Mouse (Mus musculus): Measurements from ENCODE around the gene Tbkbp1. TPM values are rescaled to one million over a fixed set of nuclear protein-coding genes. Genes with fewer than 3 reads are reported as not detected.
"Not testable (repeated sequence)": the region's sequence is repeated elsewhere in the genome, so short reads cannot be mapped to it uniquely, and the experiment has no call there.

The Tbkbp1 gene
- total RNA-seq (2021) = 10 to 100 TPM; 10.6 to 12.8 TPM
- long read RNA-seq, experiment 1, partial matches to known transcripts = 1 of 10 reads
- long read RNA-seq, experiment 1, other reads (novel, unspliced or antisense) = 7 of 10 reads
- long read RNA-seq, experiment 2, partial matches to known transcripts = 0 of 4 reads
- long read RNA-seq, experiment 2, other reads (novel, unspliced or antisense) = 4 of 4 reads

GRCm38 (mm10) chr11:97151343-97151801 lies at the start of gene Tbkbp1:
Tbkbp1 (minus strand) TSS chr11:97151495.
- peak in 1 of 2 experiments; percentile 53 for DNase-seq

GRCm38 (mm10) chr11:97199519-97199918 lies 48.2 kb upstream of the Tbkbp1 start:
- DNase-seq = peak; percentile 30 to 52

- peak; percentile 59 to 65 for DNase-seq
Measured at GRCm38 (mm10) chr11:97198601-97199000, 47.3 kb upstream of the Tbkbp1 start.

DNA sequence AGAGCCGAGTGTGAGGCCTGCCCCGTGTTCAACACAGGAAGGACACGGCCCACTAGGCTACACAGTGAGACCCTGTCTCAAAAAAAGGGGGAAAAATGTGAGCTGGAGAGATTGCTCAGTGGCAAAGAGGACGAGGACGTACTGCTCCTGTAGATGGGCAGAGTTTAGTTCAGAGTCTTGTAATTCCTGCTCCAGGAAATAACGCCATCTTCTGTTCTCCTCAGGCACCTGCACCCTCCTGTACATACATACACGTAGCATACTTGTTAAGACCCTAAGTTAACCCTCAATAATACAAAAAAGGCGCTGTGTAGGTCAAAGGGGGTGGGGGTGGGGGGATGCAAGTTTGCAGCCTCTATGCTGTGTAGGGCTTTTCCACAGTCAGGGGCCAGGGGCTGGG lies 45.7 kb upstream of the Tbkbp1 start:
- no peak for DNase-seq

GRCm38 (mm10) chr11:97196541-97196940 lies 45.2 kb upstream of the Tbkbp1 start:
- no peak for DNase-seq

GRCm38 (mm10) chr11:97192621-97192951 lies 41.3 kb upstream of the Tbkbp1 start:
- DNase-seq = no peak

DNA sequence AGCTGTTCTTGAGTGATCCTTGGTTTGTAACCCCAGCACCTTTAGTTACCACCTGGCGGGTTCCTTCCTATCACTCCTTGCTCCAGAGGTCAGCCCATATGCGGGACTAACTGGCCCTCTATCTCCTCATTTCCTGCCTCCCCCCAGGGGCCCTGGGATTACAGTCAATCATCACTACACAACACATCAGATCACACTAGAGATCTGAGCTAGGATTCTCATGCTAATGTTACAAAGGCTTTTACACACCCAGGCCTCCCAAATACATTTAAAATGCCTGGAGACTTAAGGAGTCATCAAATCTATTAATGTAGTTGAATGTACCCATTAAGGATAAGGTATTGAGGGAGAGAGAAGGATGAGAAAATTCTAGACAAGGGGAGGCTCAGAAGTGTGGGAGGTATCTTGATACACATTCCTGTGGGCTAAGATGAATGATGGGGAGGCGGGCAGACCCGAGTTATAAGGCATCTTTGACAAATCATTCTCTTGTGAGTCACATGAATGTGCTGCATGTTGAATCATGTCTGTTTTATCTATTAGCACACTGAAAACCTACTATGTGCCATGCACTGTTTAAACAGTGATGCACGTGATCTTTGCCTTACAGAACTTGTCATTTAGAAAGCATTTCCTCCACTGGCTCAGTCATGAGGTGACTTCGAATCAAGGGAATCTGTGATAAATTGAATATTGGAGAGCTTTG lies 40.8 kb upstream of the Tbkbp1 start:
- DNase-seq = no peak

GRCm38 (mm10) chr11:97190992-97191391 lies 39.7 kb upstream of the Tbkbp1 start:
- no peak for DNase-seq

DNA sequence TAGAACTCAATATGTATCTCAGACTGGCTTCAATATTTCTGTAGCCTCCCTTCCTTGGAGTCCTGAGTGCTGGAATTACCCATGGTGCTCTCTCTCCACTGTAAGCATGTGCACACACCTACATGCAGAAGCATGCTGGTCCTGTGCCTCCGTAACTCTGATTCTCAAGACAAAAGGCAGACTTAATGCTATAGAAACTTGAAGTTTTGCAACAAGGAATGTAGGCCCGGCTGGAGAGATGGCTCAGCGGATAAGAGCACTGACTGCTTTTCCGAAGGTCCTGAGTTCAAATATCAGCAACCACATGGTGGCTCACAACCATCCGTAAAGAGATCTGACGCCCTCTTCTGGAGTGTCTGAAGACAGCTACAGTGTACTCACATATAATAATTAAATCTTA lies 38.4 kb upstream of the Tbkbp1 start:
- not testable (repeated sequence) for DNase-seq

DNA sequence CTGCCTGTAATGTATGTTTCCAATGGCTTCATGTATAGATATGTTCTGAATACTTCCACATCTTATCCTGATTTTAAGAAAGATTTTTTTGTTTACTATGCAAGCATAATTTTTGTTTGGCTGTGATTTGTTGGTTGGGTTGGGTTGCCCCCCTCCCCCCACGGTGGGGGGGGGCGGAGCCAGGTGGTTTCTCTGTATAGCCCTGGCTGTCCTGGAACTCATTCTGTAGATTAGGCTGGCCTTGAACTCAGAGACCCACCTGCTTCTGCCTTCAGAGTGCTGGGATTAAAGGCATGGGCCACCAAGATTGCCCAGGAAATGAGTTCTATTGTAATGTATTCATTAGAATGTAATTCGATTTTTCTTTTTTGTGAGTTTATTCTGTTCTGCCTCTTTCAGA lies 37.9 kb upstream of the Tbkbp1 start:
- no peak for DNase-seq

DNA sequence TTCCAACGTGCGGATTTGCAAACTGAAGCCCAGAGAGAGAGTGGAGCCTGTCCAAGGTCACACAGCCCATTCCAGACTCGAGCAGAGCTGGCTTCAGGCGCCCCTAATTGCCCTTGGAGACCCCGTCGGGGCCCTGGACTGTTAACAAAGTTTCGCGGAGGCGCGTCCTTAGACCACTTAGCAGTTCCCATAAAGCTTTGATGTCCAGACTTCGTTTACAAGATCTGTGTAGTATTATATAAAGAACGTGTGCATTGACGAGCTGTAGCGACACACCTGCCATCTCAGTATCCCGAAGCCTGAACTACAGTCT lies 37.3 kb upstream of the Tbkbp1 start:
- DNase-seq = no peak

GRCm38 (mm10) chr11:97187764-97188642 lies 36.7 kb upstream of the Tbkbp1 start, which contains the start of gene Kpnb1:
Kpnb1 (minus strand) TSS chr11:97187881.
- peak; percentile 99 to 100 for DNase-seq

- peak; percentile 99 for DNase-seq
Measured at GRCm38 (mm10) chr11:97186947-97187763, 35.9 kb upstream of the Tbkbp1 start.

DNA sequence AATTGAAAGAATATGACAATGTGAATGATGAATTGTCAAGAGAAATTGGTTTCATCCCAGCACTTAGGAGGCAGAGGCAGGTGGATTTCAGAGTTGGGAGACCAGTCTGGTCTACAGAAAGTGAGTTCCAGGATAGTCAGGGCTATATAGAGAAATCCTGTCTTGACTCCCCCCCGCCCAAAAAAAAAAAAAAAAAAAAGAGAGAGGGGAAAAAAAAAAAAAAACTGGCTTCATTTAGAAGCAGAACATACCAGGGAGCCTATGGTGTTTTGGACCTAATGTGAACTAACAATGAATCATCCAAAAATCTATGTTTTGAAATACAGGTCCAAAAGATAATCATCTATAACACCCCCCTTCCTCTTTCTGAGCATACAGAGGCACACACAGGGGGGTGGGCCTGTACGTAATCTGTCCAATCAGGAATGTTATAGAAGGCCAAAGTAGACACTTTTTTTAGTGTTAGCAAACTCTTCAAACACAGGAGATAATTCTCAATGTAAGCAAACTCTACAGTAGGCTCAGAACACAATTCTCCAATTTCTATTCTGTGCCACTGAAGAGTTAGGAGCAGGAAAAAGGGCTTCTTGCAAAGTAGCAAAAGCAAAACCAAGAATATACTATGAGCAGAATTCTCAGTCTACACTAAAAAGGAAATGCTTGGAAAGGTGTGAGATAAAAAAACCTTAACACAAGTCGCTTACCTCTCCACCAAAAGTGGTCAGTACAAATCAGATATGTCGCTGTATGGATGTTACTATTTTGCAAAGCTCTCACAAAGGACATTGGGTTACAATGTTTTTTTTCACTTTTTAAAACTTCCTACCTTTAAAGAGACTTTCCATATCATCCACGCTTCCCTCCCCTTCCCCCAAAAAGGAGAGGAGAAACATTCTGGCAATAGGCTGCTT lies 34.7 kb upstream of the Tbkbp1 start:
- DNase-seq = no peak

- DNase-seq = no peak
Measured at GRCm38 (mm10) chr11:97184875-97185274, 33.6 kb upstream of the Tbkbp1 start.

- DNase-seq = no peak
Measured at GRCm38 (mm10) chr11:97182446-97182845, 31.2 kb upstream of the Tbkbp1 start.

DNA sequence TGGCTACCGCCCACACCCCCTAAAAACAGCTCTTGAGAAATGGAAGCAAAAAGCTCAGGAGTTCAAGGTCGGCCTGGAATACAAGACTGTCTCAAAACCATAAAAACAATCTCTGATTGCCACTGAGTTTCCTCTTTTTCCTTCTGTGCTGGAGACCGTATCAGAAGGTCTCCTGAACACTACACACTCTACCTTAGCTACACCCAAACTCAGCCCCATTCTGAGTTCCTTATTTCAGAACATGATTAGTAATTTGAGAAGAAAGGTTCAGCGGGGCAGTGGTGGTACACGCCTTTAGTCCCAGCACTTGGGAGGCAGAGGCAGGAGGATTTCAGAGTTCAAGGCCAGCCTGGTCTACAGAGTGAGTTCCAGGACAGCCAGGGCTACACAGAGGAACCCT lies 29.8 kb upstream of the Tbkbp1 start:
- no peak for DNase-seq

GRCm38 (mm10) chr11:97178198-97178597 lies 26.9 kb upstream of the Tbkbp1 start:
- DNase-seq = no peak

DNA sequence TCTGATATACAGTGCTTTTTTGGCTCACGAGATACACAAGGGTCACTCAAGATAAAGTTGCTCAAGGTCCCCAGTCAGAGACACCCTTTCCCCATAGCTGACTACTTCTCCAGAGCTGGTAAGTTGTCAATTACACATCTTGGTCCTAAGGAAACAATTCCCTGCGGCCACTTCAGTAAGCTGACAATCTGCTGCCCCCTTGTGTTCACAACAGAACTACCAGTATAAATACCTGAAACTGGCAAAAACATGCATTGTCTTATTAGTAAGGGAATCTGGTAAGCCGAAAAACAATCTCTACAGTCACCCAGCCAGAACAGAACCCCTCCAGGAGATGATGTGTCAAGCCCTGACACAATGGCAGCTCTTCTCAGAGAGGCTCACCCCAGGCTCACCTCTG lies 25.6 kb upstream of the Tbkbp1 start:
- peak; percentile 28 to 62 for DNase-seq

DNA sequence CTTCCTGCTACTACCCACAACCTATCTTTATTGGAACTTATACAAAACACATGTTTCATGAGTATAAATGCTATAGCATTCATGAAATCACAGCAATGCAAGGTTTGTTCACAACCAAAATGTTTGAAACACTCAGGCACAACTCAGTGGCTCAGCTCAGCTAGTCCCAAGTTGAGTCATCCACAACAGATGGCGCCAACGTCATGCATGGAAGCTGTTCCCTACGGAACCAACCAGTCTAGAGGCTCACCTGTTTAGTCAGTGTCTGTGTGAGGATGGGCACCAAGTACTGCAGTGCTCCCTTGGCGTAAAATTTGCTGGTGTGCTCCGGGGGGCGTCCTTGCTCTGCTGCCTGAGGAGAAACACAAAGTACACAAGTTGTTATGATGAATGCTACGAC lies 24.2 kb upstream of the Tbkbp1 start:
- DNase-seq = no peak

DNA sequence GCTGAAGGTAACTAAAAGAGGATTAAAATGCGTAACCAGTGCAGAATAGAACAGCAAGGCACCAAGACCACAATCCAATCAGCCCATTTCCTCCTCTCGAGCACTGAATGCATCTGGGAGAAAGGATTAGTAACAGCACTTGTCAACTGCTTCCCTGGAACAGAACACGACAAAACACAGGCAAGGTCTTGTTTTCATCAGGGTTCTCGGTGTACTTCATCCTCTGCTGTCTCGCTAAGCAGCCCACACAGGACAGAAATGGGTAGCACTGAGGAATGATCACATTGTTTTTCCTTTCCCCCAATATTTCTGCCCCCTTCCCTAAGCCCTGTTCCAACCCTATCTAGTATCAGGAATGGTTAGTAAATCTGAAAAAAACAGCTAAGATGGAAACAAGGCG lies 9.0 kb upstream of the Tbkbp1 start:
- no peak for DNase-seq

All from adrenal gland, postnatal 36 days (tissue).